Mouse (Mus musculus): Measurements from ENCODE around the gene Gal3st2b.
"Not testable (repeated sequence)": the region's sequence is repeated elsewhere in the genome, so short reads cannot be mapped to it uniquely, and the experiment has no call there.

The Gal3st2b gene

GRCm38 (mm10) chr1:93918011-93918410 is at the start of gene Gal3st2b:
TSS of gene Gal3st2b (plus strand) at chr1:93918311.
- DNase-seq (ENCODE audit: inconsistent ontology term) = not testable (repeated sequence)

- not testable (repeated sequence) for DNase-seq (ENCODE audit: inconsistent ontology term)
Observed at GRCm38 (mm10) chr1:93871594-93872105, 46.5 kb upstream of the Gal3st2b start.

- not testable (repeated sequence) for DNase-seq (ENCODE audit: inconsistent ontology term)
Observed at GRCm38 (mm10) chr1:93874405-93874804, 43.7 kb upstream of the Gal3st2b start.

- not testable (repeated sequence) for DNase-seq (ENCODE audit: inconsistent ontology term)
Observed at GRCm38 (mm10) chr1:93881778-93882177, 36.3 kb upstream of the Gal3st2b start.

- DNase-seq (ENCODE audit: inconsistent ontology term) = not testable (repeated sequence)
Observed at GRCm38 (mm10) chr1:93890936-93891335, 27.2 kb upstream of the Gal3st2b start.

GRCm38 (mm10) chr1:93897395-93897794 is 20.7 kb upstream of the Gal3st2b start:
- not testable (repeated sequence) for DNase-seq (ENCODE audit: inconsistent ontology term)

- not testable (repeated sequence) for DNase-seq (ENCODE audit: inconsistent ontology term)
Observed at GRCm38 (mm10) chr1:93901291-93901690, 16.8 kb upstream of the Gal3st2b start.

- DNase-seq (ENCODE audit: inconsistent ontology term) = not testable (repeated sequence)
Observed at GRCm38 (mm10) chr1:93906690-93907089, 11.4 kb upstream of the Gal3st2b start.

GRCm38 (mm10) chr1:93908977-93909586 is 9.0 kb upstream of the Gal3st2b start:
- DNase-seq (ENCODE audit: inconsistent ontology term) = not testable (repeated sequence)

- not testable (repeated sequence) for DNase-seq (ENCODE audit: inconsistent ontology term)
Observed at GRCm38 (mm10) chr1:93911877-93912276, 6.2 kb upstream of the Gal3st2b start.

- DNase-seq (ENCODE audit: inconsistent ontology term) = not testable (repeated sequence)
Observed at GRCm38 (mm10) chr1:93917160-93917559, 951 bp upstream of the Gal3st2b start.

GRCm38 (mm10) chr1:93918775-93919174 is 664 bp downstream of the Gal3st2b start:
- DNase-seq (ENCODE audit: inconsistent ontology term) = not testable (repeated sequence)

- DNase-seq (ENCODE audit: inconsistent ontology term) = not testable (repeated sequence)
Observed at GRCm38 (mm10) chr1:93919321-93919720, 1.2 kb downstream of the Gal3st2b start.

GRCm38 (mm10) chr1:93922609-93923008 is 4.5 kb downstream of the Gal3st2b start:
- not testable (repeated sequence) for DNase-seq (ENCODE audit: inconsistent ontology term)

- DNase-seq (ENCODE audit: inconsistent ontology term) = not testable (repeated sequence)
Observed at GRCm38 (mm10) chr1:93923098-93923497, 5.0 kb downstream of the Gal3st2b start.

- not testable (repeated sequence) for DNase-seq (ENCODE audit: inconsistent ontology term)
Observed at GRCm38 (mm10) chr1:93935378-93935777, 17.3 kb downstream of the Gal3st2b start.

GRCm38 (mm10) chr1:93937807-93938206 is 19.7 kb downstream of the Gal3st2b start:
- not testable (repeated sequence) for DNase-seq (ENCODE audit: inconsistent ontology term)

GRCm38 (mm10) chr1:93938415-93938814 is 20.3 kb downstream of the Gal3st2b start:
- not testable (repeated sequence) for DNase-seq (ENCODE audit: inconsistent ontology term)

- not testable (repeated sequence) for DNase-seq (ENCODE audit: inconsistent ontology term)
Observed at GRCm38 (mm10) chr1:93949087-93949486, 31.0 kb downstream of the Gal3st2b start.

GRCm38 (mm10) chr1:93966489-93966888 is 48.4 kb downstream of the Gal3st2b start:
- DNase-seq (ENCODE audit: inconsistent ontology term) = not testable (repeated sequence)

- DNase-seq (ENCODE audit: inconsistent ontology term) = not testable (repeated sequence)
Observed at GRCm38 (mm10) chr1:93970380-93970779, 52.3 kb downstream of the Gal3st2b start.

- not testable (repeated sequence) for DNase-seq (ENCODE audit: inconsistent ontology term)
Observed at GRCm38 (mm10) chr1:93970797-93971196, 52.7 kb downstream of the Gal3st2b start.

GRCm38 (mm10) chr1:93975764-93976163 is 57.7 kb downstream of the Gal3st2b start:
- DNase-seq (ENCODE audit: inconsistent ontology term) = not testable (repeated sequence)

Measured in Muller cell, postnatal 12 days (primary cell).